Mouse (Mus musculus) testis, postnatal 10 days (tissue): ENCODE measurements around the gene Sh3kbp1.

Experiments
- DNase-seq: peaks from one replicate; pipeline ENCODE4 v3.0.0; 2021; ENCODE audit warnings: low spot score

The Sh3kbp1 gene

GRCm38 (mm10) chrX:159678320-159678835 lies 51.3 kb downstream of the Sh3kbp1 start:
- DNase-seq, result no peak

DNA sequence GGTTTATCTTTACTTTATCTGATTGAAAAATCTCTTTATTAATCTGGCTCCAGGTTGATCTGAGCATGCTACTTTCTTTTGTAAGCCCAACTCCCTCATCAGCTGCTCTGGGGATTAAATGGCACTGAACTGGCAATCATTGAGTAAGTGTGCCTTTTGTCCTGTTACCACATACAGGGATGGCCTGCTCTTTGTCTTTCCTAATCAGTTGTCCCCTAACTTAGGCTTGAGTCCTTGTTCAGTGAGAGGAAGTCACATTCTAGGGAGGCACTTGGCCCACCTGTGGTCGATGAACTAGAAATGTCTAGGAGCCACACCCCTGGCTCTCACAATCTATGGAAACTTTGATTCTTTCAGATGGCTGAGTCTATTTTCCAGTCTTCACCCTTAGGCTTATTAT lies 58.4 kb downstream of the Sh3kbp1 start:
- no peak for DNase-seq

GRCm38 (mm10) chrX:159686850-159687249 lies 59.8 kb downstream of the Sh3kbp1 start:
- no peak for DNase-seq

DNA sequence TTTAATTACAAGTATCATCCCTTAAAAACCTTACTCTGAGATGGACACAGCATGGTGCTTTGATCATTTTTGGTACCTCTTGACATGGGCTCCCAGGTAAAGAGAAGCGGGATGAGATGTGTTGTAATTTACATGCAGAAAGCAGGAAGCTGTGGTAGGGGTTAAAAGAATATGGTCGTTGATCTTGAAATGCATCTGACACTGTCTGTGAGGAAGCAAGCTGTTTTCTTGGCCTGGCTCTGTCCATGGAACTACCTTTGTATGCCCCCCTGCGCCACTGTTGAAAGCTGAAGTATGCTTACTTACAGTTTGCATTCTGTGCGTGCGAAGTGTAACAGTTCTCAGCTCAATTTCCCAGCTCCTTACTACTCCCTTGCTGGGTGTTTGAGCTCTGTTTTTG lies 61.6 kb downstream of the Sh3kbp1 start:
- no peak for DNase-seq

DNA sequence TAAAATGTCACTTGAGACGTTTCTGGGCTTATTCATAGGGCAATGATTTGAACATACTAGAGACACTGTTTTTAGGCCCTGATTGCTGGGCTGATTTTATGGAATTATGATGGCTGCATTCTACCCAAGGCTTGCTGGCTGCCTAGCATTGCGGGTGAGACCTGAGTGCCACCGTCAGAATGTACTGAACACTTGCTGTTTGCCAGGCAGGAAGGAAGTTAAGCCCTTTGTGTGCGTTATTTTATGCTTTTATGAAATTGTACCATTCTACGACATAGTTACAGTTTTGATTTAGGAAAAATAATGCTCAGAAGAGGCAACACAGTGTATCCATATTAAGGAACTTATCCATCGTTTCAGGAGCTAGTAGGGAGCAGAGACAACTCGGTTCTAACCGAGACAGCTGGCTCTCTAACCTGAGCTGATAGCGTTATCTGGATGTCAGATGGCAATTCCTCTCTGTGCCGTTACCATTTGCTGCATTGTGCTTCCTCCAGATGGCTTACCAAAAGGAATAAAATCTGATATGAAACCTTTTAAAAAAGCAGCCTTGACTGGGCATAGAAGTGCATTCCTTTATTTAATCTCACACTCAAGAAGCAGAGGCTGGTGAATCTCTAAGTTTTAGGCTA lies 62.8 kb downstream of the Sh3kbp1 start:
- DNase-seq, result no peak

- DNase-seq, result no peak
These were observed 66.1 kb downstream of the Sh3kbp1 start for GRCm38 (mm10) chrX:159693126-159693525.

- DNase-seq, result no peak
These were observed 69.5 kb downstream of the Sh3kbp1 start for GRCm38 (mm10) chrX:159696545-159696944.

DNA sequence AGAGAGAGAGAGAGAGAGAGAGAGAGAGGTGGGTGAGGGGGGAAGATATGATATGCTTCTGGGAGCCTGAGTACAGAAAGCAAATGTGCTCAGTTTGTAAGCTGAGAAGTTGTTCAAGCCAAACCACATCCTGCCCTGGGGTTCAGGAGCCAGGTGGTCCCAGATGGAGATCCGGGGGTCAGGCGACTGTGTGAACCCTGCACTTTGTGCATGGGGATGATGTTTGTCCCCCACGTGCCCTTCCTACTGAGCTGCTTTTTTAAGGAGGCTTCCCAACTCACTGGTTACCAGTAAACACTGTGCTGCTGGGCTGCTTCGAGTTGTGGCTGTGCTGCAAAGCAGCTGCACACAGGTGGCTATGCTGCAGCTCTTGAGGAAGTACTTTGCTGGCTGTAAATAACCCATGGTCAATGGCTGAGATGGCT lies 70.0 kb downstream of the Sh3kbp1 start:
- DNase-seq, result no peak

GRCm38 (mm10) chrX:159702850-159703249 lies 75.8 kb downstream of the Sh3kbp1 start:
- no peak for DNase-seq

GRCm38 (mm10) chrX:159704381-159705004 lies 77.4 kb downstream of the Sh3kbp1 start:
- DNase-seq, result no peak

- no peak for DNase-seq
These were observed 78.3 kb downstream of the Sh3kbp1 start for GRCm38 (mm10) chrX:159705412-159705811.

DNA sequence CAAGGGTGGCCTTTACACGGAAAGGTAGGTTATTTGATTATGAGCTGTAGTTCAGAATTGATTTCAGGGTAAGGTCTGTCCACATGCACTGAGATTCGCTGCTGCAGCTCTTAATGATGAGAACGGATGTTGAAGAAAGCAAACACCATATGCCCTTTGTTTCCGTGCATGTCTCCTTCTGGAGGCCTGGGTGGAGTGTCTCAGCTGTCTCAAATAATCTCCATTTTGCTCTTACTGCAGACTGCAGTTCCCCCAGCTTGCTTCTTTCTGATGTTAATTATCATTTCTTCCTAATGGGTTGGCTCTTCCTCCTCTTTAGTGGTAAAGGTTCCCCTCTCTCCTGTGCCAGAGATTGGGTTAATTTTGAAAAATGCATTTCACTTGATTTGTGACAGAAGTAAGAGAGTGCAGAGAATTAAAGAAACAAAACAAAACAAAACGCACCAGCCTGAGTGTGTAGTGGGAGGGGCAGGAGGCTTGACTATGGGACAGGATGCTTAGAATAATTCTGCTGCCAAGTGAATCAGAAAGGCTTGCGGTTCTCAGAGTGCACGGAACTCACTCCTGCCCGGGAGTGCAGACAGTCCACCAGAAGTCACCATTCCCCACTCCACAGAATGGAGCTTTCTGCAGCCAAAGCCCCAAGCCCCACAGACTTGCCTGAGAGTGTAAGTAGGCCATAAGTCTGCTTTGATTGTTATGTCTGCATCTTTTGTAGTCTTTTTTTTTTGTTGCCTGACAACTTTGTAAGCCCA lies 81.2 kb downstream of the Sh3kbp1 start:
- DNase-seq, result no peak

- DNase-seq, result no peak
These were observed 82.2 kb downstream of the Sh3kbp1 start for GRCm38 (mm10) chrX:159709296-159709695.

DNA sequence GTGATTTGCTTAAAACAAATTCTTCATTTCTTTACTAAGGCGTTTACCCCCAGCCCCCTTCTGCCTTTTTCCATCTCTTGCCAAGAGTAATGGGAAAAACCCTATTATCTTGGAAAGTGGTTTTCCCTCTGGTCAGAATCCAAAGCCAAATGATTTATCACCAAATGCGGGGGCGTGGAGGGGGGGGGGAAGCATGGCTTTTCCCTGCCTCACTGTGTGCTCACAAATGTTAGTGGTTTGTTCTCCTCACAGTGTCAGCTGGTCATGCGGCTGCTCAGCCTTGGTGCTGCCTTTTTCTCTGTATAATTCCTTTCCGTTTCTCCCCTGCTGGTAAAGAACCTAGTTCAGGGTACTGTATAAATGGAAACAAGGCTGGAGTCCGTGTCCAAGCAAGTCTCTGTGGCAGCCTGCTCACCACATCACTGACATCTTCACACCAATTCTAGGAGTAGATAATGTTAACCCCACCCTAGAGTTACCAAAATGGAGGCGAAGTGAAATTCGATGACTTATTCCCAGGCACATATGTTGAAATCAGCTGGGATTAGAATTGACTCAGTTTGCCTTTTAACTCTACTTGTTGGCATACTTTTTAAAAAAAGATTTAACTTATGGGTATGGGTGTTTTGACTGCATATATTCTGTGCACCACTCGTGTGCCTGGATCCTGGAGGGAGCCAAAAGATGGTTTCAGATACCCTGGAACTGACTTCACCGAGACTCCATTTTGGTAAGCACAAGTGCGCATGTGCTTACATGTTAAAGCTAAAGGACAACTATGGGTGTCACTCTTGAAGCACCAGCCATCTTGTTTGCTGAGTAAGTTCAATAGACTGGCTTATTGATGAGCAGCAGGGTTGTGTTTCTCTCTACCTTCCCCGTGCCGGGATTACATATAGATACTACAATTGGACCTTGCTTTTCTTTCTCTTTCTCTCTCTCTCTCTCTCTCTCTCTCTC lies 84.3 kb downstream of the Sh3kbp1 start:
- no peak for DNase-seq

GRCm38 (mm10) chrX:159713191-159713590 lies 86.1 kb downstream of the Sh3kbp1 start:
- no peak for DNase-seq

- DNase-seq, result no peak
These were observed 94.3 kb downstream of the Sh3kbp1 start for GRCm38 (mm10) chrX:159721390-159721789.

GRCm38 (mm10) chrX:159731421-159731820 lies 104.3 kb downstream of the Sh3kbp1 start:
- DNase-seq, result no peak

GRCm38 (mm10) chrX:159732845-159733244 lies 105.8 kb downstream of the Sh3kbp1 start:
- no peak for DNase-seq

GRCm38 (mm10) chrX:159733948-159734347 lies 106.9 kb downstream of the Sh3kbp1 start:
- no peak for DNase-seq

GRCm38 (mm10) chrX:159735513-159736099 lies 108.5 kb downstream of the Sh3kbp1 start:
- no peak for DNase-seq

DNA sequence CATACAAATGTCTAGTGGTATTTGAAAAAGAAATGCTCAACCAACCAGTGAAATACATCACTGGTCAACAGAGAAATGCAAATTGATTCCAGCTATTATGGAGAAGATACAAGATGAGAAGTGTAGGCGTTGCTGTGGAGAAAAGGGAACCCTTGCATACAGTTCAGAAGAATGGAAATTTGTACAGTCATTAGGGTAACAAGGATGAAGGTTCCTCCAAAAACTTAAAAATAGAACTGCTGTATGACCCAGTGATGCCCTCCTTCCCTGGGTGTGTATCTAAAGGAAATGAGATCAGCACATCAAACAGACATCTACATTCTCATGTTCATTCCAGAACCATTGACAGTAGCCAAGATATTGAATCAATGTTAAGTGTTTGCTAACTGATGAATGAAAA lies 110.3 kb downstream of the Sh3kbp1 start:
- no peak for DNase-seq
